Mouse (Mus musculus): Measurements from ENCODE around the gene Ciao2b. TPM values are rescaled to one million over a fixed set of nuclear protein-coding genes. Genes with fewer than 3 reads are reported as not detected.

The Ciao2b gene
- polyA plus RNA-seq, 1 experiment from 2014 or later = 154 TPM

DNA sequence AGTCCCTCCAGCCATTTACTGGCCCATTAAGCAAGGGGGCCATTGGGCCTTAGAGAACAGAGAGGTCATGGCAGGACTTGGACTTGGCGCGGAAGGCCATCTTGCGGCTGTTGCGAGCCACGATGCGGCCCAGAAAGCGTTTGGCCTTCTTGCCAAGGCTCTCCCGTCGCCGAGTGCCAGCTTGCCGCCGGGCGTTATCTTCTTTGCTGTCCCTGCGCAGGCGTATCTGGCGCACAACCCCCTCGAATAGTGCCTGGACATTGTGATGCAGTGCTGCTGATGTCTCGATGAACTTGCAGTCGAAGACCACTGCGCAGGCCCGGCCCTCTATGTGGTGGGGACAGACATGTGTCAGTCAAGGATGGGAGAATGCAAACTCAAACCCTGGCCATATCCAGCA is 13.4 kb downstream of the Ciao2b start:
- no peak overlapping the region for H3K4me2 ChIP-seq (ENCODE audit: low read length)
- DNase-seq (ENCODE audit: low spot score) (no peak), ATAC-seq (no peak)
- H3K9me3 ChIP-seq (replicated peaks; ENCODE audit: control insufficient read depth, low read length) = no peaks in the 10 kb centered on the region
- H3K4me1 ChIP-seq (ENCODE audit: control insufficient read depth, insufficient read depth, low read length) = no peaks in the 10 kb centered on the region
- 95% methylated on average over 21 of the region's 21 CpGs for WGBS
- peaks cover 15% of the 10 kb centered on the region for H3K27me3 ChIP-seq (replicated peaks; ENCODE audit: control insufficient read depth, insufficient read depth, low read length)
- H3K4me3 ChIP-seq (ENCODE audit: low read depth, low read length) = no peak overlapping the region
- H3K27ac ChIP-seq (ENCODE audit: low read depth, low read length) = no peak overlapping the region
- H3K9ac ChIP-seq (ENCODE audit: low read length) = no peak overlapping the region
- H3K36me3 ChIP-seq (ENCODE audit: control insufficient read depth, insufficient read depth, low read length) = no peaks in the 10 kb centered on the region

DNA sequence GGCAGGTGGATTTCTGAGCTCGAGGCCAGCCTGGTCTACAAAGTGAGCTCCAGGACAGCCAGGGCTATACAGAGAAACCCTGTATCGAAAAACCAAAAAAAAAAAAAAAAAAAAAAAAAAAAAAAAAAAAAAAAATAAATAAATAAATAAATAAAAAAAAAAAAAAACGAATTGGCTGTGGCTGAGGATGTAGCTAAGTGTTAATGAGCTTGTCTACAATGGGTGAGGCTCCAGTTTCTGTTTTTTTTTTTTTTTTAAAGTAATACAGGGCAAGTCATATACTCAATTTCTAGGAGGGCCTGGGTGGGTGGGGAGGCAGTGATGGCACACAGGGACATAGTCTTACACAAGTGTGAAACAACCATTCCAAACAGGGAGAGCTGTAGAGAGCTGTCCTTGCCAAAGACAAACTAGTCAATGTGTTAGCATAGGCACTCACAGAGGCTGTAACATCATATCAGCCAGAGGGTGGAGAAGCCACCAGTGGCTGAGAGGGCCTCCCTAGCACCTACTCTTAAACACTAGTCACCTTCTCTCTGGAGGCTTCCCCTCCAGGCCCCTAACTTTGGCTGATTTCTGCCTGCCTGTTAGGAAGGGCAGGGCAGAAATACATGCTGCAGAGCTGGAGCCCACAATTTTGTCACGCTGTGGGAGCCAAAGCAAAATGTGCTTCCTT is 14.6 kb downstream of the Ciao2b start:
- WGBS = 78% methylated on average over 4 of the region's 4 CpGs
- no peaks in the 10 kb centered on the region for H3K4me1 ChIP-seq (ENCODE audit: control insufficient read depth, insufficient read depth, low read length)

GRCm38 (mm10) chr8:104624161-104624560 is 17.6 kb downstream of the Ciao2b start, which contains the start of gene Cdh16:
Gene Cdh16, minus strand, starts transcription at chr8:104624396.
- ATAC-seq (no peak), DNase-seq (ENCODE audit: low spot score) (no peak)
- H3K9ac ChIP-seq (ENCODE audit: low read length) = no peak within 1 kb of the TSS
- H3K9me3 ChIP-seq (replicated peaks; ENCODE audit: control insufficient read depth, low read length) = no peaks in the 10 kb centered on the region
- no peak within 1 kb of the TSS for H3K4me2 ChIP-seq (ENCODE audit: low read length)
- 79% methylated on average over 6 of the region's 6 CpGs for WGBS
- no peak within 1 kb of the TSS for H3K4me3 ChIP-seq (ENCODE audit: low read depth, low read length)
- no peaks in the 10 kb centered on the region for H3K27me3 ChIP-seq (replicated peaks; ENCODE audit: control insufficient read depth, insufficient read depth, low read length)
- no peaks in the 10 kb centered on the region for H3K36me3 ChIP-seq (ENCODE audit: control insufficient read depth, insufficient read depth, low read length)
- no peaks in the 10 kb centered on the region for H3K4me1 ChIP-seq (ENCODE audit: control insufficient read depth, insufficient read depth, low read length)
- H3K27ac ChIP-seq (ENCODE audit: low read depth, low read length) = no peak within 1 kb of the TSS

More for the DNA sequence above, 14.6 kb downstream of the Ciao2b start:
- no peak overlapping the region for H3K27ac ChIP-seq (ENCODE audit: low read depth, low read length)
- H3K9ac ChIP-seq (ENCODE audit: low read length) = no peak overlapping the region
- no peak overlapping the region for H3K4me3 ChIP-seq (ENCODE audit: low read depth, low read length)
- DNase-seq (ENCODE audit: low spot score) (no peak), ATAC-seq (no peak)
- peaks cover 15% of the 10 kb centered on the region for H3K27me3 ChIP-seq (replicated peaks; ENCODE audit: control insufficient read depth, insufficient read depth, low read length)
- H3K9me3 ChIP-seq (replicated peaks; ENCODE audit: control insufficient read depth, low read length) = no peaks in the 10 kb centered on the region
- H3K4me2 ChIP-seq (ENCODE audit: low read length) = no peak overlapping the region
- H3K36me3 ChIP-seq (ENCODE audit: control insufficient read depth, insufficient read depth, low read length) = no peaks in the 10 kb centered on the region

DNA sequence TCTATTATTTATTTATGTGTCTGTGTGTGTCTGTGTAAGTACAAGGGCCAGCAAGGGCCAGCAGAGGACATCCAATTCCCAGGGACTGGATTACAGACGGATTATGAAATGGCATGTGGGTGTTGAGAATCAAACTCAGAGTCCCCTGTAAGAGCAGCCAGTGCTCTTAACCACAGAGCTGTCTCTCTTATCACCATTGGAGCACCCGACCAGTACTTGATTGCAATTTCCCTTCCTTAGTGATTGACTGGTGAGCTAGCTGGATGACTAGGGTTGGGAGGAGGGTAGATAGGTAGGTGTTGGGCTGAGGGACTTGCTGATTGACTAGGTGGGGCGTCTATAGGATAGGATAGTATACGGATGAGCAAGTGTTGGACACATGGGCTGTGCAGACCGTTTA is 21.0 kb downstream of the Ciao2b start:
- no peak overlapping the region for H3K4me3 ChIP-seq (ENCODE audit: low read depth, low read length)
- 83% methylated on average over 5 of the region's 5 CpGs for WGBS

GRCm38 (mm10) chr8:104613119-104613518 is 28.6 kb downstream of the Ciao2b start:
- Histone ChIP-seq H3K27me3 (replicated peaks; ENCODE audit: control insufficient read depth, insufficient read depth, low read length) (no peaks in the 10 kb centered on the region), H3K9me3 (replicated peaks; ENCODE audit: control insufficient read depth, low read length) (no peaks in the 10 kb centered on the region), H3K4me1 (ENCODE audit: control insufficient read depth, insufficient read depth, low read length) (no peaks in the 10 kb centered on the region), H3K4me3 (ENCODE audit: low read depth, low read length) (no peak overlapping the region), H3K9ac (ENCODE audit: low read length) (no peak overlapping the region), H3K4me2 (ENCODE audit: low read length) (no peak overlapping the region), H3K27ac (ENCODE audit: low read depth, low read length) (no peak overlapping the region), H3K36me3 (ENCODE audit: control insufficient read depth, insufficient read depth, low read length) (no peaks in the 10 kb centered on the region)
- ATAC-seq (no peak), DNase-seq (ENCODE audit: low spot score) (no peak)
- WGBS = 87% methylated on average over 4 of the region's 4 CpGs

More for the DNA sequence above, 21.0 kb downstream of the Ciao2b start:
- Histone ChIP-seq H3K4me2 (ENCODE audit: low read length) (no peak overlapping the region), H3K4me1 (ENCODE audit: control insufficient read depth, insufficient read depth, low read length) (no peaks in the 10 kb centered on the region), H3K27ac (ENCODE audit: low read depth, low read length) (no peak overlapping the region), H3K9me3 (replicated peaks; ENCODE audit: control insufficient read depth, low read length) (no peaks in the 10 kb centered on the region), H3K9ac (ENCODE audit: low read length) (no peak overlapping the region), H3K27me3 (replicated peaks; ENCODE audit: control insufficient read depth, insufficient read depth, low read length) (no peaks in the 10 kb centered on the region), H3K36me3 (ENCODE audit: control insufficient read depth, insufficient read depth, low read length) (no peaks in the 10 kb centered on the region)
- no peak for DNase-seq (ENCODE audit: low spot score)
- ATAC-seq = no peak

DNA sequence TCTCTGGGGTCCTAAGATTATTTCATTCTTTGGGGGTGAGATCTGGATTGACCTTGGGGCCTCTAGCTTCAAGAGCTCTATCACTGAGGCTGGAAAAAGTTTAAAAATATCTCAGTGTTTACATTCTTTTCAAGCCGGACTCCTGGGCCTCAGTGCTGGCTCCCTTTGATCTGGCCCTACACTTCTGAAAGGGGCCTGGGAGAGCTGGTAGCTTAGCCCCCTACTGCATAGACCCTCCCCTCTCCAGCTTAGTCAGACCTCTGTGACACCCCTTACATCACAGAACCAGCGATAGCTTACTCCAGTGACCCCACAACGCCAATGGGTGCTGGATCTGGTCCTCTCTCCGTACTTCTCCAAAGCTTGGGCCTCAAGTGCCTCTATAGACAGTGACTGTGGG is 30.2 kb downstream of the Ciao2b start:
- WGBS = 77% methylated on average over 4 of the region's 4 CpGs
- no peaks in the 10 kb centered on the region for H3K27me3 ChIP-seq (replicated peaks; ENCODE audit: control insufficient read depth, insufficient read depth, low read length)
- no peak overlapping the region for H3K4me2 ChIP-seq (ENCODE audit: low read length)
- H3K9ac ChIP-seq (ENCODE audit: low read length) = no peak overlapping the region
- no peaks in the 10 kb centered on the region for H3K9me3 ChIP-seq (replicated peaks; ENCODE audit: control insufficient read depth, low read length)
- DNase-seq (ENCODE audit: low spot score) (no peak), ATAC-seq (no peak)
- H3K4me3 ChIP-seq (ENCODE audit: low read depth, low read length) = no peak overlapping the region
- H3K4me1 ChIP-seq (ENCODE audit: control insufficient read depth, insufficient read depth, low read length) = no peaks in the 10 kb centered on the region
- no peaks in the 10 kb centered on the region for H3K36me3 ChIP-seq (ENCODE audit: control insufficient read depth, insufficient read depth, low read length)
- H3K27ac ChIP-seq (ENCODE audit: low read depth, low read length) = no peak overlapping the region

- H3K9me3 ChIP-seq (replicated peaks; ENCODE audit: control insufficient read depth, low read length) = no peaks in the 10 kb centered on the region
- no peak for DNase-seq (ENCODE audit: low spot score)
- 79% methylated on average over 12 of the region's 12 CpGs for WGBS
- H3K4me2 ChIP-seq (ENCODE audit: low read length) = no peak overlapping the region
- ATAC-seq = no peak
- no peaks in the 10 kb centered on the region for H3K4me1 ChIP-seq (ENCODE audit: control insufficient read depth, insufficient read depth, low read length)
- H3K4me3 ChIP-seq (ENCODE audit: low read depth, low read length) = no peak overlapping the region
- no peaks in the 10 kb centered on the region for H3K27me3 ChIP-seq (replicated peaks; ENCODE audit: control insufficient read depth, insufficient read depth, low read length)
- H3K36me3 ChIP-seq (ENCODE audit: control insufficient read depth, insufficient read depth, low read length) = no peaks in the 10 kb centered on the region
- no peak overlapping the region for H3K9ac ChIP-seq (ENCODE audit: low read length)
- no peak overlapping the region for H3K27ac ChIP-seq (ENCODE audit: low read depth, low read length)
Measured at GRCm38 (mm10) chr8:104610185-104610766, 31.5 kb downstream of the Ciao2b start.

DNA sequence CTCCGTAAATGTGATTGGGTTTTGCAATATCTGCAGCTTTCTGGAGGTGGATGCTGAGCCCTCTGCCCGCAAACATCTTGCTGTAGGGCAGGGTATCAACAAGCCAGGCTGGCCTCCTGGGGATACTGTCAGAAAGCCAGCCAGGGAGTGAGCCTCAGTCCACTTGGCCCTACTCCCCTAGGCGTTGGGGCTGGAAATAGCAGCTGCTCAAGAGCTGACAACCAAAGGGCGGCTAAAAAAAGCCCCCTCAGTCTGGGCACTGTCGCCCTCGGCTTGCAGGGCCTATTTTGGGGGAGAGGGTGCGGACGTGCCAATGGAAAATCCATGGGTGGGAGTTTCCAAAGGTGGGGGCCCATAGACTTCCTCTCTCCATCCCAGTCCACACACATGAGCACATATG is 32.5 kb downstream of the Ciao2b start:
- DNase-seq (ENCODE audit: low spot score) (no peak), ATAC-seq (no peak)
- H3K27ac ChIP-seq (ENCODE audit: low read depth, low read length) = no peak overlapping the region
- 77% methylated on average over 8 of the region's 8 CpGs for WGBS
- H3K4me1 ChIP-seq (ENCODE audit: control insufficient read depth, insufficient read depth, low read length) = no peaks in the 10 kb centered on the region
- no peaks in the 10 kb centered on the region for H3K9me3 ChIP-seq (replicated peaks; ENCODE audit: control insufficient read depth, low read length)
- H3K36me3 ChIP-seq (ENCODE audit: control insufficient read depth, insufficient read depth, low read length) = no peaks in the 10 kb centered on the region
- H3K4me3 ChIP-seq (ENCODE audit: low read depth, low read length) = no peak overlapping the region
- H3K9ac ChIP-seq (ENCODE audit: low read length) = no peak overlapping the region
- H3K27me3 ChIP-seq (replicated peaks; ENCODE audit: control insufficient read depth, insufficient read depth, low read length) = no peaks in the 10 kb centered on the region
- no peak overlapping the region for H3K4me2 ChIP-seq (ENCODE audit: low read length)

GRCm38 (mm10) chr8:104607944-104608343 is 33.8 kb downstream of the Ciao2b start:
- DNase-seq (ENCODE audit: low spot score) = no peak
- Histone ChIP-seq H3K27me3 (replicated peaks; ENCODE audit: control insufficient read depth, insufficient read depth, low read length) (no peaks in the 10 kb centered on the region), H3K9me3 (replicated peaks; ENCODE audit: control insufficient read depth, low read length) (no peaks in the 10 kb centered on the region), H3K27ac (ENCODE audit: low read depth, low read length) (no peak overlapping the region), H3K9ac (ENCODE audit: low read length) (no peak overlapping the region), H3K4me2 (ENCODE audit: low read length) (no peak overlapping the region), H3K4me3 (ENCODE audit: low read depth, low read length) (no peak overlapping the region), H3K4me1 (ENCODE audit: control insufficient read depth, insufficient read depth, low read length) (no peaks in the 10 kb centered on the region), H3K36me3 (ENCODE audit: control insufficient read depth, insufficient read depth, low read length) (no peaks in the 10 kb centered on the region)
- ATAC-seq = no peak
- 65% methylated on average over 2 of the region's 2 CpGs for WGBS
